Mouse (Mus musculus) liver, embryonic 15.5 days (tissue): ENCODE data around the gene Grb7. TPM values are rescaled to one million over a fixed set of nuclear protein-coding genes. Genes with fewer than 3 reads are reported as not detected.

ENCODE experiments used
- ATAC-seq: fragments of 200-750 bp; cut with Nextera tagmentation; 2 replicates; pipeline ENCODE4 v1.8.0; 2017; ENCODE audit warnings: moderate number of reproducible peaks, mild to moderate bottlenecking, moderate library complexity; ENCODE audit not compliant: insufficient read depth
- H3K27ac ChIP-seq: fragments of 300-500 bp; sonication (generic); replicated peaks from 2 replicates; pipeline ENCODE4 v1.5.1; 2015; ENCODE audit warnings: mild to moderate bottlenecking, inconsistent platforms
- H3K27me3 ChIP-seq: fragments of 300-500 bp; sonication (generic); 2 replicates; pipeline ENCODE4 v1.6.1; 2015; ENCODE audit warnings: mild to moderate bottlenecking, inconsistent platforms
- H3K36me3 ChIP-seq: fragments of 300-500 bp; sonication (generic); replicated peaks from 2 replicates; pipeline ENCODE4 v1.6.1; 2015; ENCODE audit warnings: moderate library complexity, mild to moderate bottlenecking, inconsistent platforms
- H3K4me1 ChIP-seq: fragments of 300-500 bp; sonication (generic); replicated peaks from 2 replicates; pipeline ENCODE4 v1.6.1; 2015; ENCODE audit warnings: inconsistent platforms
- H3K4me2 ChIP-seq: fragments of 300-500 bp; sonication (generic); 2 replicates; pipeline ENCODE4 v1.6.1; 2015; ENCODE audit warnings: moderate library complexity, mild to moderate bottlenecking, inconsistent platforms
- H3K4me3 ChIP-seq: fragments of 300-500 bp; sonication (generic); replicated peaks from 2 replicates; pipeline ENCODE4 v1.5.1; 2015; ENCODE audit warnings: mild to moderate bottlenecking, inconsistent platforms
- H3K9ac ChIP-seq: fragments of 300-500 bp; sonication (generic); 2 replicates; pipeline ENCODE4 v1.6.1; 2015; ENCODE audit warnings: moderate library complexity, mild to moderate bottlenecking, inconsistent platforms
- H3K9me3 ChIP-seq: fragments of 300-500 bp; sonication (generic); replicated peaks from 2 replicates; pipeline ENCODE4 v1.6.1; 2016; ENCODE audit warnings: inconsistent platforms
- WGBS: fragments of 180-500 bp; shearing (Covaris S2); methylation state at CpG from one replicate; pipeline ENCODE4 v1.1.7; 2015; ENCODE audit warnings: mixed read lengths; ENCODE audit not compliant: insufficient replicate concordance; 5-methylcytosine and 5-hydroxymethylcytosine counted together
- polyA plus RNA-seq: library from polyadenylated mRNA; unstranded; fragments of >200 nt; fragmentation: Nextera tagmentation; extraction: Ambion mirVana; gene quantifications from 2 replicates; pipeline ENCODE4 v1.2.1, GENCODE M21; 2015

Grb7 gene
- polyA plus RNA-seq, 1 experiment from 2014 or later = 25.5 TPM

DNA sequence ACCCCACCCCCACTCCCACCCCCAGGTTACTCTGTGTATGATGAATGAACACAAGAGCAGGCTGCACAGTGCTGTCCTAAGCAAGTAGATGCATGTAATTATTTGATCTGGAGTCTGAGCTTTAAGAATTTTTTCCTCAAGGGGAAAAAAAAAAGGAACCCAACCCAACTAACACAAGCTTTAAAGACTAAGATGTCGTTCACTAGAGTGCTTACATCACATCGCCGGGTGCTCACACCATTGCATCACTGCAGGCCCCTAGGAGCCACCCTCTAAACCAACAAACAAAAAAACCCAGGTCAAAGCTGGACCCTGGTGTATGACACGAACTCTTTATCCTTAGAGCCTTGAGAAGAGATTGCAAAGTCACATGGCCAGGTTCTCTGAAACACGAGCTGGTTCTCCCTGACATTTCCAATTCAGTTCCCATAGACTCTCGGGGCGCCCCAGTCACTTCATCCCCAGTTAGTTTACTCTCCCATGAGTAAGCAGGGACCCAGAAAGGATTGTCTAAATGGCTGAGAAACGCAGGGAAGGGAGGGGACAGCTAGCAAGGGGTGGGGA lies 27.8 kb downstream of the Grb7 start:
- no peak overlapping the region for H3K4me3 ChIP-seq
- H3K9ac ChIP-seq = no peak overlapping the region
- H3K9me3 ChIP-seq = no peaks in the 10 kb centered on the region
- no peaks in the 10 kb centered on the region for H3K4me1 ChIP-seq
- H3K27me3 ChIP-seq = peaks cover 6% of the 10 kb centered on the region; the same call in 1 of the 2 replicates
- WGBS = 37% methylated on average over 8 of the region's 8 CpGs
- H3K4me2 ChIP-seq = no peak overlapping the region
- no peaks in the 10 kb centered on the region for H3K36me3 ChIP-seq
- H3K27ac ChIP-seq = no peak overlapping the region
- ATAC-seq = no peak

GRCm38 (mm10) chr11:98474967-98475366 lies 28.8 kb downstream of the Grb7 start:
- 66% methylated on average over 11 of the region's 11 CpGs for WGBS
- H3K27me3 ChIP-seq = peaks cover 3% of the 10 kb centered on the region; the same call in 1 of the 2 replicates
- H3K4me2 ChIP-seq = no peak overlapping the region
- no peak for ATAC-seq
- H3K9me3 ChIP-seq = no peaks in the 10 kb centered on the region
- H3K36me3 ChIP-seq = no peaks in the 10 kb centered on the region
- no peak overlapping the region for H3K9ac ChIP-seq
- no peak overlapping the region for H3K4me3 ChIP-seq
- H3K4me1 ChIP-seq = no peaks in the 10 kb centered on the region
- H3K27ac ChIP-seq = no peak overlapping the region

DNA sequence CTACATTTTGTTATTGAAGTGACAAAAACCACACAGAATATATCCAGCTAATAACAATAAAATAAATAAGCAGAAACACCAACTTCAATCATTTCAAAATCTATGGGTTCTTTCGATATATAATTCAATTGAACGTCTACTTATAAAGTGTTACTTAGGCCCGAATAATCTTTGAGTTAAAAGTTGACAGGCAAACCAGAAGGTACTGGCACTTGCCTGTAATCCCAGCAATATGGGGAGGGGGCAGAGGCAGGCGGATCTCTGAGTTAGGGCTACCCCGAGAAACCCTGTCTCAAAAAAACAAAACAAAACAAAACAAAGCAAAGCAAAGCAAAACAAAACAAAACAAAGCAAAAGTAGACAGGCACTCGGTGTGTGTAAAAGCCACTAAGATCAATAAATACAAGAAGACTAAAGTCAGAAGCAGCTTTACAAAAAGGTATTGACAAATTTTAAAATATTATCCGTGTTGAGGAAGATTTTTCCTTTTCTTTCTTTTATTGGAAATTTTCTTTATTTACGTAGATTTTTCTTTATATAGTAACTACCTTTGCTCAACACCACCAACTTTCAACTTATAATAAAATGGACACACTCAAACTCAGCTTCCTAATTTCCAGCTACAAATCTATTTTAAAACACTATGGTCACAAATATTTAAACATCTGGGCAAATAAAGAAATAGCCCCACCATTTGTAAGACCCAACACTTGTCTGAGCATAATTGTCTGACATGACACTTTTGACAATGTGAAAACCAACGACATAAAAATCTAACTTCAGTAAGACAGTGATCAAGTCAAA lies 29.6 kb downstream of the Grb7 start:
- Histone ChIP-seq H3K9me3 (no peaks in the 10 kb centered on the region), H3K27ac (no peak overlapping the region), H3K9ac (no peak overlapping the region), H3K27me3 (peaks cover 3% of the 10 kb centered on the region; the same call in 1 of the 2 replicates), H3K4me1 (no peaks in the 10 kb centered on the region), H3K36me3 (no peaks in the 10 kb centered on the region), H3K4me2 (no peak overlapping the region), H3K4me3 (no peak overlapping the region)
- WGBS = 60% methylated on average over 9 of the region's 9 CpGs
- no peak for ATAC-seq

GRCm38 (mm10) chr11:98476434-98476807 lies 30.2 kb downstream of the Grb7 start:
- WGBS = 53% methylated on average over 4 of the region's 4 CpGs
- Histone ChIP-seq H3K36me3 (no peaks in the 10 kb centered on the region), H3K27ac (no peak overlapping the region), H3K4me3 (no peak overlapping the region), H3K4me2 (no peak overlapping the region), H3K4me1 (no peaks in the 10 kb centered on the region), H3K27me3 (peaks cover 3% of the 10 kb centered on the region; the same call in 1 of the 2 replicates), H3K9ac (no peak overlapping the region), H3K9me3 (no peaks in the 10 kb centered on the region)
- ATAC-seq = no peak

- Histone ChIP-seq H3K27ac (no peak overlapping the region), H3K9ac (no peak overlapping the region), H3K9me3 (no peaks in the 10 kb centered on the region), H3K36me3 (no peaks in the 10 kb centered on the region), H3K4me2 (no peak overlapping the region), H3K27me3 (peaks cover 4% of the 10 kb centered on the region; the same call in 1 of the 2 replicates), H3K4me1 (no peaks in the 10 kb centered on the region), H3K4me3 (no peak overlapping the region)
- 47% methylated on average over 14 of the region's 14 CpGs for WGBS
- no peak for ATAC-seq
Measured at GRCm38 (mm10) chr11:98477011-98477701, 31.0 kb downstream of the Grb7 start.

DNA sequence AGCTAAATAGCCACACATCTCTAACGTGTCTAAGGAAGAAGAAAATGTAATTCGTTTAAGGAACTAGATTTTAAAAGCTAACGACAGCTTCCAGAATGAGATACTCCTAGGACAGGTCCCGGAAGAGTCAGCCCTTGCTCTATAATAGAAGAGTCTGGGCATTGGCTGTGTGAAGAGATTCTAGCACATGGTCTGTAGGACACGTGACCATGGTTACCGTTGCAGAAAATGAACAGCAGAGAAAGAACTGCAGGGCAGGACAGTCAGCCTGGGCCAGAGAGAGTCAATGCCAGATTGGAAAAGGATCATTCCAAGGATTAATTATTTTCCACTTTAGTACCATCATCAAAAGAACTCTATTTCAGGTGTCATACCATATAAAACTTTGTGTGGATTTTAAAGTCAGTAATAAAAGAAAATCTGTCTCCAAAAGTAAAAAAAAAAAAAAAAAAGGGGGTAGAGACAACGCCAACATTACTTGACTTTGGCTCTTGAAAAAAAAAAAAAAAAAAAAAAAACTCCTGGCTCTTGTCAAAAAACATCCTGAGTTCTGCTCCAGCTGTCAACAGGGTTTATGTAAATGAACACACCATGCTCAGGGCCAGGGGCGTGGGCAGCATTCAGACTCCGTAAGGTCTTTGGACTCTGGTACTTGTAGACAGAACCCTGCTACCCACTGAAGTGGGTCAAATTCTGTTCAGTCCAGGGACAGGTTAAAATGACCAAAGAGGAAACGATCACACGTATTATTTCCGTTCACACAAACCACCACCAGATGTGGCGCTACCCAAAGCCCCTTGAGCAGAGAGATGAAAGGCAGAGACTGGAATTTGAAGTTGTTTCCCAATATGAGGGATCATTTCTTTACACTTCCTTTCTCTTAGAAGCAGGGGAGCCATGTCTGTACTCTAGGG lies 33.1 kb downstream of the Grb7 start:
- 52% methylated on average over 13 of the region's 13 CpGs for WGBS
- ATAC-seq = no peak
- 0 out of 2 replicates have a peak, but pooled peaks cover 3% of the 10 kb centered on the region for H3K27me3 ChIP-seq

DNA sequence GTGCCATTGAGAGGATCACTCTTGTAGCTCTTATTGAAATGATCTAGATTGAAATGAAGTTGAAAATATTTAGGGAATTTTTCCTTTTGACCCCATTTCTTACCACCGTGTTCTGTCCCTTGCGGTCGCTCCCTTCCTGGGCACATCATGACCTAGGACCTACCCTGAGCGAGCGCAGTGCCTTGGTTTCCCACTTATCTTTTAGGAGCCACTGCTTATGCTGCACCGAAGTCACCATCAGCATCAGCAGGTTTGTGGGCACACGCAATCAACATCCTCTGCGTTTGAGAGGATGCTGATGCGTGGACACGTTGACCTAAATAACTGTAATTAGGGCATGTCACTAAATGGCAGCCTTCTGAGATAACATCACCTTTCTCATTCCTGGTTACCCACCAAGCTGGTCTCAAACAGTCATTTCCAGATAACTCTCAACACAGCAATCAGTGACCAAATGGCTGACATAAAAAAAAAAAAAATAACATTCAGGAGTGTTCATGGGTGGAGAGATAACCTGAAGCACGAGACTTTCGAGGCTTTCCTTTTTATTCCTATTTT lies 33.8 kb downstream of the Grb7 start:
- H3K9ac ChIP-seq = no peak overlapping the region
- H3K27me3 ChIP-seq = 0 out of 2 replicates have a peak, but pooled peaks cover 3% of the 10 kb centered on the region
- H3K36me3 ChIP-seq = no peaks in the 10 kb centered on the region
- ATAC-seq = no peak
- H3K27ac ChIP-seq = no peak overlapping the region
- no peak overlapping the region for H3K4me2 ChIP-seq
- H3K4me1 ChIP-seq = no peaks in the 10 kb centered on the region
- H3K4me3 ChIP-seq = no peak overlapping the region
- no peaks in the 10 kb centered on the region for H3K9me3 ChIP-seq
- WGBS = 63% methylated on average over 12 of the region's 12 CpGs

More for the DNA sequence above, 33.1 kb downstream of the Grb7 start:
- Histone ChIP-seq H3K9me3 (no peaks in the 10 kb centered on the region), H3K9ac (no peak overlapping the region), H3K27ac (no peak overlapping the region), H3K4me3 (no peak overlapping the region), H3K4me2 (no peak overlapping the region), H3K36me3 (no peaks in the 10 kb centered on the region), H3K4me1 (no peaks in the 10 kb centered on the region)

- Histone ChIP-seq H3K27ac (no peak overlapping the region), H3K27me3 (0 out of 2 replicates have a peak, but pooled peaks cover 3% of the 10 kb centered on the region), H3K4me2 (no peak overlapping the region), H3K4me3 (no peak overlapping the region), H3K4me1 (no peaks in the 10 kb centered on the region), H3K36me3 (no peaks in the 10 kb centered on the region), H3K9me3 (no peaks in the 10 kb centered on the region), H3K9ac (no peak overlapping the region)
- 36% methylated on average over 6 of the region's 6 CpGs for WGBS
- ATAC-seq = no peak
Measured at GRCm38 (mm10) chr11:98481231-98481630, 35.0 kb downstream of the Grb7 start.

GRCm38 (mm10) chr11:98482067-98482466 lies 35.9 kb downstream of the Grb7 start:
- no peak for ATAC-seq
- Histone ChIP-seq H3K4me2 (no peak overlapping the region), H3K27me3 (0 out of 2 replicates have a peak, but pooled peaks cover 3% of the 10 kb centered on the region), H3K9ac (no peak overlapping the region), H3K36me3 (no peaks in the 10 kb centered on the region), H3K4me1 (no peaks in the 10 kb centered on the region), H3K4me3 (no peak overlapping the region), H3K27ac (no peak overlapping the region), H3K9me3 (no peaks in the 10 kb centered on the region)
- 53% methylated on average over 10 of the region's 10 CpGs for WGBS

DNA sequence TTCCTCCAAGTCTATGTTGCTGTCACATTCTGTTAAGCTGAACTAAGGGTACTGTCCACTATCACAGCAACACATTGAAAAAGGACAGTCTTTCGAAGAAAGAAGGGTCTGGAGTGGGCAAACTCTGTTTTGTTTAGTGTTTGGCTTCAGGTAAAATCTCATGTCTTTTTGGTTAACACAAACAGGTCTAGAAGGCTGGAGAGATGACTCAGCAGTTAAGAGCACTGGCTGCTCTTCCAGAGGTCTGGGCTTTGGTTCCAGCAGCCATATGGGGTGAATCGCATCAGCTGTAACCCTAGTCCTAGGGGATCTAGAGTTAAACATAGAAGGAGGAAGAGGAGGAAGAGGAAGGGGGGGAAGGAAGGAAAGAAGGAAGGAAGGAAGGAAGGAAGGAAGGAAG lies 39.6 kb downstream of the Grb7 start:
- Histone ChIP-seq H3K9me3 (no peaks in the 10 kb centered on the region), H3K9ac (no peak overlapping the region), H3K4me2 (no peak overlapping the region), H3K27me3 (0 out of 2 replicates have a peak, but pooled peaks cover 3% of the 10 kb centered on the region), H3K4me1 (no peaks in the 10 kb centered on the region), H3K36me3 (no peaks in the 10 kb centered on the region), H3K4me3 (no peak overlapping the region), H3K27ac (no peak overlapping the region)
- WGBS = 57% methylated on average over 2 of the region's 2 CpGs
- ATAC-seq = no peak
